Mouse (Mus musculus) hindbrain, embryonic 13.5 days (tissue): Measurements from ENCODE around the gene Slc18b1. TPM values are rescaled to one million over a fixed set of nuclear protein-coding genes. Genes with fewer than 3 reads are reported as not detected.

Experiments used
- ATAC-seq: fragments of 200-750 bp; cut with Nextera tagmentation; 2 replicates; pipeline ENCODE4 v1.8.0; 2017; ENCODE audit warnings: moderate TSS enrichment; ENCODE audit not compliant: low FRiP score
- H3K27ac ChIP-seq: fragments of 300-500 bp; sonication (generic); 2 replicates; pipeline ENCODE4 v1.5.1; 2015; ENCODE audit warnings: inconsistent platforms, mild to moderate bottlenecking, moderate library complexity
- H3K27me3 ChIP-seq: fragments of 300-500 bp; sonication (generic); 2 replicates; pipeline ENCODE4 v1.6.1; 2015; ENCODE audit warnings: mild to moderate bottlenecking, inconsistent platforms
- H3K36me3 ChIP-seq: fragments of 300-500 bp; sonication (generic); 2 replicates; pipeline ENCODE4 v1.6.1; 2015; ENCODE audit warnings: mild to moderate bottlenecking, inconsistent platforms
- H3K4me1 ChIP-seq: fragments of 300-500 bp; sonication (generic); replicated peaks from 2 replicates; pipeline ENCODE4 v1.6.1; 2015; ENCODE audit warnings: inconsistent platforms
- H3K4me2 ChIP-seq: fragments of 300-500 bp; sonication (generic); 2 replicates; pipeline ENCODE4 v1.6.1; 2015; ENCODE audit warnings: inconsistent platforms, mild to moderate bottlenecking, moderate library complexity
- H3K4me3 ChIP-seq: fragments of 300-500 bp; sonication (generic); 2 replicates; pipeline ENCODE4 v1.5.1; 2015; ENCODE audit warnings: mild to moderate bottlenecking, inconsistent platforms
- H3K9ac ChIP-seq: fragments of 300-500 bp; sonication (generic); 2 replicates; pipeline ENCODE4 v1.6.1; 2015; ENCODE audit warnings: mild to moderate bottlenecking, inconsistent platforms
- H3K9me3 ChIP-seq: fragments of 300-500 bp; sonication (generic); 2 replicates; pipeline ENCODE4 v1.6.1; 2016; ENCODE audit warnings: inconsistent platforms
- WGBS: fragments of 180-500 bp; shearing (Covaris S2); methylation state at CpG from one replicate; pipeline ENCODE4 v1.1.7; 2015; 5-methylcytosine and 5-hydroxymethylcytosine counted together
- polyA plus RNA-seq: library from polyadenylated mRNA; unstranded; fragments of >200 nt; fragmentation: Nextera tagmentation; extraction: Ambion mirVana; gene quantifications from 2 replicates; pipeline ENCODE4 v1.2.1, GENCODE M21; 2015

Slc18b1 gene
- polyA plus RNA-seq, 1 experiment from 2014 or later, result 22.0 TPM

GRCm38 (mm10) chr10:23864362-23865312 lies 67.9 kb downstream of the Slc18b1 start:
- Histone ChIP-seq H3K9me3 (no peaks in the 10 kb centered on the region), H3K27ac (no peak overlapping the region), H3K9ac (no peak overlapping the region), H3K27me3 (no peaks in the 10 kb centered on the region), H3K4me3 (no peak overlapping the region), H3K4me1 (no peaks in the 10 kb centered on the region), H3K4me2 (no peak overlapping the region), H3K36me3 (no peaks in the 10 kb centered on the region)
- no peak for ATAC-seq
- WGBS, result 82% methylated on average over 9 of the region's 9 CpGs

Other genes with a start within 250 kb of the Slc18b1 start
- gene Rps12, start 9.7 kb upstream of the Slc18b1 start, polyA plus RNA-seq, result 110 and 124 TPM in 2 replicates
- not detected in 2 replicates for gene Vnn3, start 54.5 kb downstream of the Slc18b1 start, polyA plus RNA-seq
- gene Vnn1, start 97.7 kb downstream of the Slc18b1 start, polyA plus RNA-seq, result 0.09 and 0.21 TPM in 2 replicates
- not detected in 2 replicates for gene Taar1, start 123.4 kb downstream of the Slc18b1 start, polyA plus RNA-seq
- gene Taar2, start 141.6 kb downstream of the Slc18b1 start, polyA plus RNA-seq, result not detected in 2 replicates
- gene Taar3, start 152.6 kb downstream of the Slc18b1 start, polyA plus RNA-seq, result not detected in 2 replicates
- gene Taar4, start 163.5 kb downstream of the Slc18b1 start, polyA plus RNA-seq, result not detected in 2 replicates
- not detected in 2 replicates for gene Taar5, start 173.7 kb downstream of the Slc18b1 start, polyA plus RNA-seq
- gene Taar6, start 188.7 kb downstream of the Slc18b1 start, polyA plus RNA-seq, result not detected in 2 replicates
- not detected in 2 replicates for gene Taar7a, start 196.5 kb downstream of the Slc18b1 start, polyA plus RNA-seq
- not detected in 2 replicates for gene Taar7b, start 203.0 kb downstream of the Slc18b1 start, polyA plus RNA-seq
- gene Taar7d, start 230.2 kb downstream of the Slc18b1 start, polyA plus RNA-seq, result not detected in 2 replicates
- gene Taar7e, start 240.6 kb downstream of the Slc18b1 start, polyA plus RNA-seq, result not detected in 2 replicates